Mouse (Mus musculus) kidney, adult 2 months (tissue): ENCODE measurements around the gene Hectd1. TPM values are rescaled to one million over a fixed set of nuclear protein-coding genes. Genes with fewer than 3 reads are reported as not detected.
A peak's percentile ranks its signal among the peaks of the same experiment; 100 is the strongest.

Experiments used
- DNase-seq: peaks from one replicate; pipeline ENCODE4 v3.0.0; 2021
- H3K27ac ChIP-seq: fragments of 200-500 bp; 2 replicates; pipeline ENCODE4 v1.5.1; 2012; ENCODE audit warnings: low read depth, low read length, control low read depth, inconsistent platforms; ENCODE audit not compliant: insufficient read depth
- H3K27me3 ChIP-seq: fragments of 200-500 bp; replicated peaks from 2 replicates; pipeline ENCODE4 v1.6.1; 2012; ENCODE audit warnings: mild to moderate bottlenecking, moderate library complexity, low read length, inconsistent platforms; ENCODE audit not compliant: control insufficient read depth, insufficient read depth
- H3K36me3 ChIP-seq: fragments of 200-500 bp; 2 replicates; pipeline ENCODE4 v1.6.1; 2012; ENCODE audit warnings: mild to moderate bottlenecking, moderate library complexity, low read length, inconsistent platforms; ENCODE audit not compliant: control insufficient read depth, insufficient read depth
- H3K4me1 ChIP-seq: fragments of 200-500 bp; 2 replicates; pipeline ENCODE4 v1.6.1; 2011; ENCODE audit warnings: low read length; ENCODE audit not compliant: control insufficient read depth, insufficient read depth
- H3K4me3 ChIP-seq: fragments of 200-500 bp; 2 replicates; pipeline ENCODE4 v1.5.1; 2011; ENCODE audit warnings: mild to moderate bottlenecking, low read depth, low read length, control low read depth; ENCODE audit not compliant: insufficient read depth
- CTCF ChIP-seq: fragments of 200-500 bp; conservative IDR thresholded peaks from 2 replicates; pipeline ENCODE4 v1.5.1; 2011; ENCODE audit warnings: low read depth, mild to moderate bottlenecking, control low read depth, low read length, moderate library complexity, mixed read lengths; ENCODE audit not compliant: insufficient read depth, insufficient read length
- POLR2A ChIP-seq: fragments of 200-500 bp; IDR thresholded peaks from one replicate; pipeline ENCODE4 v1.6.1; 2011; ENCODE audit warnings: low read depth, low read length, control low read depth
- WGBS: fragments of 180-500 bp; shearing (Covaris S2); methylation state at CpG from one replicate; pipeline ENCODE4 v1.1.7; 2018; 5-methylcytosine and 5-hydroxymethylcytosine counted together
- polyA plus RNA-seq: library from polyadenylated mRNA; depleted of rRNA; stranded (reverse); fragments of >200 nt; gene quantifications from 2 replicates; pipeline ENCODE4 v1.2.3, GENCODE M21; 2012

Gene Hectd1
- polyA plus RNA-seq, 1 experiment, result 20.6 TPM

- Histone ChIP-seq H3K4me1 (no peaks in the 10 kb centered on the region), H3K36me3 (peaks cover 11% of the 10 kb centered on the region), H3K4me3 (no peak overlapping the region), H3K27me3 (no peaks in the 10 kb centered on the region), H3K27ac (no peak overlapping the region)
- WGBS, result 62% methylated on average over 4 of the region's 4 CpGs
- DNase-seq, result no peak
- no peak for TF ChIP-seq POLR2A
- no peak for TF ChIP-seq CTCF
These were observed 61.9 kb downstream of the Hectd1 start for GRCm38 (mm10) chr12:51767454-51767853.

- peak; percentile 65 for DNase-seq
- no peaks in the 10 kb centered on the region for H3K27me3 ChIP-seq
- peaks cover 20% of the 10 kb centered on the region for H3K36me3 ChIP-seq
- TF ChIP-seq POLR2A (no peak), CTCF (no peak)
- peaks cover 3% of the 10 kb centered on the region; the same call in 1 of the 2 replicates for H3K4me1 ChIP-seq
- no peak overlapping the region for H3K4me3 ChIP-seq
- WGBS, result 79% methylated on average over 3 of the region's 3 CpGs
- H3K27ac ChIP-seq, result no peak overlapping the region
These were observed 70.0 kb downstream of the Hectd1 start for GRCm38 (mm10) chr12:51759374-51759773.

- H3K27me3 ChIP-seq, result no peaks in the 10 kb centered on the region
- H3K27ac ChIP-seq, result no peak overlapping the region
- TF ChIP-seq POLR2A (no peak), CTCF (no peak)
- H3K4me1 ChIP-seq, result peaks cover 3% of the 10 kb centered on the region; the same call in 1 of the 2 replicates
- peaks cover 26% of the 10 kb centered on the region for H3K36me3 ChIP-seq
- no peak for DNase-seq
- no peak overlapping the region for H3K4me3 ChIP-seq
These were observed 72.8 kb downstream of the Hectd1 start for GRCm38 (mm10) chr12:51756599-51756961.

- Histone ChIP-seq H3K27me3 (no peaks in the 10 kb centered on the region), H3K4me1 (peaks cover 3% of the 10 kb centered on the region; the same call in 1 of the 2 replicates), H3K27ac (no peak overlapping the region), H3K36me3 (peaks cover 26% of the 10 kb centered on the region), H3K4me3 (no peak overlapping the region)
- DNase-seq, result no peak
- TF ChIP-seq POLR2A (no peak), CTCF (no peak)
- WGBS, result 87% methylated on average over 12 of the region's 12 CpGs
These were observed 73.3 kb downstream of the Hectd1 start for GRCm38 (mm10) chr12:51755938-51756598.

GRCm38 (mm10) chr12:51747348-51747747 lies 82.0 kb downstream of the Hectd1 start:
- no peaks in the 10 kb centered on the region for H3K27me3 ChIP-seq
- WGBS, result 91% methylated on average over 2 of the region's 2 CpGs
- H3K4me3 ChIP-seq, result no peak overlapping the region
- H3K4me1 ChIP-seq, result no peaks in the 10 kb centered on the region
- no peak overlapping the region for H3K27ac ChIP-seq
- peaks cover 27% of the 10 kb centered on the region for H3K36me3 ChIP-seq
- TF ChIP-seq POLR2A (no peak), CTCF (no peak)
- no peak for DNase-seq

- 68% methylated on average over 6 of the region's 6 CpGs for WGBS
- peaks cover 22% of the 10 kb centered on the region for H3K36me3 ChIP-seq
These were observed 84.4 kb downstream of the Hectd1 start for GRCm38 (mm10) chr12:51744957-51745356.

GRCm38 (mm10) chr12:51741690-51742089 lies 87.6 kb downstream of the Hectd1 start:
- Histone ChIP-seq H3K27me3 (no peaks in the 10 kb centered on the region), H3K4me3 (no peak overlapping the region), H3K27ac (no peak overlapping the region), H3K4me1 (no peaks in the 10 kb centered on the region), H3K36me3 (peaks cover 9% of the 10 kb centered on the region)
- TF ChIP-seq CTCF (peak; percentile 63), POLR2A (no peak)
- DNase-seq, result peak; percentile 42
- 91% methylated on average over 6 of the region's 6 CpGs for WGBS

More at GRCm38 (mm10) chr12:51744957-51745356, 84.4 kb downstream of the Hectd1 start:
- no peaks in the 10 kb centered on the region for H3K4me1 ChIP-seq
- TF ChIP-seq CTCF, result no peak
- no peak for TF ChIP-seq POLR2A
- no peak for DNase-seq
- no peaks in the 10 kb centered on the region for H3K27me3 ChIP-seq
- H3K4me3 ChIP-seq, result no peak overlapping the region
- H3K27ac ChIP-seq, result no peak overlapping the region
